Mouse (Mus musculus) urinary bladder, postnatal 25 days (tissue): ENCODE measurements around the gene A030005K14Rik.

Source experiments
- DNase-seq: peaks from one replicate; pipeline ENCODE4 v3.0.0; 2022; ENCODE audit warnings: low spot score

The A030005K14Rik gene

DNA sequence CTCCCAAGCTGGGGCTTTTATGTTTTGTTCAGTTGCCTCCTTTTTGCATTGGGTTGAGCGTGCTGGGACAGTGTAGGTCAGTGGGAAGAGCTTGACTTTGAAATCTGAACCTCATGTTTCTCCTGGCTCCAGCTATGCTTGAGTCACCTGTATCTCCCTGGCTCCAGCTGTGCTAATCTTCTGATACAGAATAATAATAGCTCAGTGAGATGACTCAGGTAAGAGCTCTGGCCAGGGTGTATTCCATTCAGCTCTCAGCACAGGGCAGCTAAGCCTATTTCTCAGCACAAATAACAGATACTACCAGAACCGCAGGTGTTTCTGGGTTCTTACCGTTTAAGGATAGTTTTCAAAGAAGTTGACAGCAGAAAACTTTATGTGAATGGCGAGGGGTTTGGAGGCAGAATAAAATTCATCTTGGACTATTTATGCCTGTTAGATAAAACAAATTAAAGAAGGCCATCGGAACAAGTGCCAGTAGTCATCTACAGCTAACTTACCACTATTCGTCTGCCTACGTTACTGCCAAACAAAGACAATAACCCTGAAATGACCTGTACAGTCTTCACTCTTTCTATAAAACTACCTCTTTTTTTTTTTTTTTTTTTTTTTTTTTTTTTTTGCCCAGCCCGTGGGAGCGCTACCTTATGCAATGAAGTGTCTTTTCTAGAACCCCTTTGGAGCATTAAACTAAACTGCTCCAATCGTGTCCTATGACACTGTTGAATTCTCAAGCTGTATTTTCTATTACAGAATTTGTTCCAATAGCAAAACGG, 22.1 kb downstream of the A030005K14Rik start:
- no peak for DNase-seq

DNA sequence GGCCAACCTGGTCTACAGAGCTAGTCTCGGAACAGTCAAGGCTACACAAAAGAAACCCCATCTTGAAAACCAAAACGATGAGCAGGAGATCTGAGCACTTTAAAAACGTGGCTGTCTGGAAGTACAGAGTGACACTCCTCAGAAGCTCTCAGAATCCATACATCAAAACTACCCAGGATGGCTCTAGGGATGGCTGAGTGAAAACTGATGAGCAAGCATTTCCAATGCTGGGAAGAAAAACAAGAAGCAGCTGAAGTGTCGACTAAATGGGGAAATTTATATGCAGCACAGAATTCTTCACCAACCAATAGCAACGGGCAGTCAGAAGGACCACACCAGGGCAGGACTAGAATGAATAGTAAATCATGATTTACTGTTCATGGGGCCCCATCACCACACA, 24.7 kb downstream of the A030005K14Rik start:
- no peak for DNase-seq

DNA sequence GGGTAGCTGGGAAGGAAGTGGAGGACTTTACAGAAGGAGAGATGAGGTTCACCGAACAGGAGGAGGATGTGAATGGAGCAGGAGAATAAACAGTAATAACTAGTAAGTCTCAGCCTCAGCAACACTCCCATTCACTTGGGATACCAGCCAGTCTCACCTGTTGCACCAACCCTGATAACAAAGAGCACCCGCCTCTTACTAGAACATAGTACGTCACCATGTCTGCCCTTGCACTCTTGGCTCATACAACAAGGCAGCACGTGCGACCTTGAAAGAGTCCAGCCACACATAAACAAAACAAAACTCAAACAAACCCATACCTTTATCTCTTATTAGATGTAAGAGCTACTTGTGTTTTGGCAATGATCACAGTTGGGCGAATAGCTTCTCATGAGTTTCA, 26.7 kb downstream of the A030005K14Rik start:
- DNase-seq, result no peak

DNA sequence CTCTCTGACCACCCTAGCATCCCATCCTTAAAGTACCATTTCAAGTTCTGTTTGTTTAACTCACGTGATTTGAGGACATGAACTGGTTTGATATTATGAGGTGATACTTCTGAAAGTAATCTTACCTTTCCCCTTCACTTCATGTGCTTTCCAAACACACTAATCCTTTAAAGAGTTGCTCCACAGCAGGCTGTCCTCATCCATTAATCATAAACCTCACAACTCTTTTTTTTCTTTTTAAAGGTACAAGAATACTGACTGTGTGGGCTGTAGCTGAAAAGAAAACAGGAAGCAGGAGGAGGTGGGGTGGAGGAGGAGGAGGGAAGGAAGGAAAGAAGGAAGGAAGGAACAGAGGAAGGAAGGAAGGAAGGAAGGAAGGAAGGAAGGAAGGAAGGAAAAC, 27.2 kb downstream of the A030005K14Rik start:
- DNase-seq, result no peak

DNA sequence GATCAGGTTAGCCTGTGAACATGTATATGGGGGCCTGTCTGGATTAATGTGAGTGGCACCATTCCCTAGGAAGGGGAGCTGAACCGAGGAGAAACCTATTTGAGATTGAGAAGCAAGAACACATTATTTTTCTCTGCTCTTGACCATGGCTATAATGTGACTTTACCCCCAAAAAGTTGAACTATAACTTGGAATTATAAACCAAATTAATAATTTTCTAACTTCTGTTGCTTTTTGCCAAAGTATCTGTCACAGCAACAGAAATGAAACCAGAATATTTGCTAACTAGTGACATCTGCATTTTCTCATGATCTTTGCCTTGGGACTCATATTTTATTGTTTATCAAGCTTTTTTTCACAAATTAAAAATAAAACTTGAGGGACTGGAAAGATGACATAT, 42.6 kb downstream of the A030005K14Rik start:
- DNase-seq, result no peak

DNA sequence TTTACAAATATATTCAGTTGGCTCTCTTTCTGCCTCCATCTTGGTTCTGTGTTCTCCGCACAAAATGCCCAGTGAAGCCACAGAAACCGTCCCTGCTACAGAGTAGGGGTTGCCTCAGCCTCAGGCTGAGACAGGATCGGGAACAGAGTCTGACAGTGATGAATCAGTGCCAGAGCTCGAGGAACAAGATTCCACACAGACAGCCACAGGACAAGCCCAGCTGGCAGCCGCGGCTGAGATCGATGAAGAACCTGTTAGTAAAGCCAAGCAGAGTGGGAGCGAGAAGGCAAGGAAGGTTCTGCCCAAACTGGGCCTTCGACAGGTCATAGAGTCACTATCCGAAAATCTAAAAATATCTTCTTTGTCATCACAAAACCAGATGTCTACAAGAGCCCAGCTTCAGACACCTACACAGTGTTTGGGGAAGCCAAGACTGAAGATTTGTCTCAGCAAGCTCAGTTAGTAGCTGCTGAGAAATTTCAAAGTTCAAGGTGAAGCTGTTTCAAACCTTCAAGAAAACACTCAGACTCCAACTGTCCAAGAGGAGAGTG, 43.8 kb downstream of the A030005K14Rik start:
- DNase-seq, result no peak

DNA sequence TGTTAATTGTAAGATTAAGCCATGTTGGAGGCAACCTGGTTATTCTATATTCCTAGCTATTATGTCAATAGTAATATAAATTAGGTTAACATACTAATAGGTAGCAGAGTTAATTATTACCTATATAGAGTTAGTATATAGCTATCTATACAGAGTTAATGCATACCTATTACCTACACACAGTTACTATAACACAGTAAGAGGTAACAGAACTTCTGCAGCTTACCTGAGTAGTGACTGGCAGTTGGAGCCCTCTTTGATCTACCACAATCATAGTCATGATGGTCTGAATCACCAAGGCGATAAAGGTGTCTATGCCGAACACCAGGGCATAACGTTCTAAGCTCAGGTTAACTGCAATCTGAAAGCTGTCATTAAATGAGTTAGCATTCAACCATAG, 44.7 kb downstream of the A030005K14Rik start:
- DNase-seq, result no peak
